Mouse (Mus musculus) heart, embryonic 16.5 days (tissue): ENCODE data around the gene Slc22a23. TPM values are rescaled to one million over a fixed set of nuclear protein-coding genes. Genes with fewer than 3 reads are reported as not detected.

Experiments
- ATAC-seq: fragments of 200-750 bp; cut with Nextera tagmentation; replicated peaks from 2 replicates; pipeline ENCODE4 v1.8.0; 2017; ENCODE audit warnings: moderate number of reproducible peaks; ENCODE audit not compliant: insufficient read depth, low FRiP score; ENCODE audit errors: extremely low read depth
- H3K27ac ChIP-seq: fragments of 300-500 bp; sonication (generic); 2 replicates; pipeline ENCODE4 v1.5.1; 2014; ENCODE audit warnings: mild to moderate bottlenecking, low read length, control low read depth, moderate library complexity
- H3K27me3 ChIP-seq: fragments of 300-500 bp; sonication (generic); 2 replicates; pipeline ENCODE4 v1.6.1; 2014; ENCODE audit warnings: low read length, mixed read lengths; ENCODE audit not compliant: control insufficient read depth, insufficient read depth
- H3K36me3 ChIP-seq: fragments of 300-500 bp; sonication (generic); 2 replicates; pipeline ENCODE4 v1.6.1; 2014; ENCODE audit not compliant: control insufficient read depth, insufficient read depth
- H3K4me1 ChIP-seq: fragments of 300-500 bp; sonication (generic); 2 replicates; pipeline ENCODE4 v1.6.1; 2014; ENCODE audit warnings: low read length, mixed read lengths; ENCODE audit not compliant: control insufficient read depth, insufficient read depth
- H3K4me2 ChIP-seq: fragments of 300-500 bp; sonication (generic); 2 replicates; pipeline ENCODE4 v1.6.1; 2014; ENCODE audit warnings: low read depth, mild to moderate bottlenecking, control low read depth, low read length
- H3K4me3 ChIP-seq: fragments of 300-500 bp; sonication (generic); 2 replicates; pipeline ENCODE4 v1.5.1; 2014; ENCODE audit warnings: mild to moderate bottlenecking, control low read depth, low read length
- H3K9ac ChIP-seq: fragments of 300-500 bp; sonication (generic); 2 replicates; pipeline ENCODE4 v1.6.1; 2014; ENCODE audit warnings: low read length, control low read depth
- H3K9me3 ChIP-seq: fragments of 300-500 bp; sonication (generic); replicated peaks from 2 replicates; pipeline ENCODE4 v1.6.1; 2016; ENCODE audit warnings: low read length; ENCODE audit not compliant: control insufficient read depth
- WGBS: fragments of 180-500 bp; shearing (Covaris S2); extraction: QIAGEN DNeasy Blood & Tissue Kit; methylation state at CpG from one replicate; pipeline ENCODE4 v1.1.7; 2014; 5-methylcytosine and 5-hydroxymethylcytosine counted together
- polyA plus RNA-seq: library from polyadenylated mRNA; unstranded; fragments of >200 nt; fragmentation: Nextera tagmentation; extraction: Ambion mirVana; gene quantifications from 2 replicates; pipeline ENCODE4 v1.2.1, GENCODE M21; 2015

Slc22a23 gene
- polyA plus RNA-seq, 1 experiment from 2014 or later, result 3.3 TPM

DNA sequence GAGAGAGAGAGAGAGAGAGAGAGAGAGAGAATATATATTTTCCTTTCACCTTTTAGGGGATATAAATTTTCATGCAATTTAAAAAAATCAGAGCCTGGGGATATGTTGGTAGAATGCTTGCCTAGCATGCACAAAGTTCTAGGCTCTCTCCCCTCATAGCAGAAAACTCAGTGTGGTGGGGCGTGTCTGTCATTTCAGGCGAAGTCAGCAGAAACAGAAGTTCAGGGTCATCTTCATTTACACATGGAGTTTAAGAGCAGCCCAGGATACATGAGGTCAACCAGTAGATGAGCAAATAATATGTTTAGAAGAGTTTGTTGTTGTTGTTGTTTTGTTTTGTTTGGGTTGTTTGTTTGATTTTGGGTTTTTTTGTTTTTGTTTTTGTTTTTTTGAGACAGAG lies 33.4 kb downstream of the Slc22a23 start:
- Histone ChIP-seq H3K27me3 (no peaks in the 10 kb centered on the region), H3K27ac (no peak overlapping the region), H3K4me2 (no peak overlapping the region), H3K4me3 (no peak overlapping the region), H3K36me3 (no peaks in the 10 kb centered on the region), H3K9ac (no peak overlapping the region), H3K9me3 (no peaks in the 10 kb centered on the region), H3K4me1 (peaks cover 3% of the 10 kb centered on the region; the same call in 1 of the 2 replicates)
- ATAC-seq, result no peak
- WGBS, result 84% methylated on average over 2 of the region's 2 CpGs

DNA sequence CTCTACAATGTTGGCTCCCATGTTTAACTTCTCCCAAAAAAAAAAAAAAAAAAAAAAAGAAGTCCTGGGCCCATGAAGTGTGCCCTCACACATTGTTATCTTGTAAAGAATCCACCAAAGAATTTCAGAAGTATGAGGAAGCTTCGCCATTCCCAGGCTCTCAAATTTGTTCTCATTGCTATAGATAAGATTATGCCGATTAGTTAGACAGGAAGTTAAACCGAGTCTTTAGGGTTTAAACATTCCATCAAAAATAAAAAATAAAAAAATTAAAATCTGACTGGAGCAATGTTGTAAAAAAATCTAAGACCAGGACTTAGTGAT lies 36.4 kb downstream of the Slc22a23 start:
- 47% methylated on average over 3 of the region's 3 CpGs for whole genome bisulfite sequencing
- no peaks in the 10 kb centered on the region for H3K36me3 ChIP-seq
- H3K9me3 ChIP-seq, result no peaks in the 10 kb centered on the region
- no peak overlapping the region for H3K4me2 ChIP-seq
- no peak overlapping the region for H3K27ac ChIP-seq
- no peak for ATAC-seq
- peaks cover 3% of the 10 kb centered on the region; the same call in 1 of the 2 replicates for H3K4me1 ChIP-seq
- H3K27me3 ChIP-seq, result no peaks in the 10 kb centered on the region
- H3K4me3 ChIP-seq, result no peak overlapping the region
- H3K9ac ChIP-seq, result no peak overlapping the region

DNA sequence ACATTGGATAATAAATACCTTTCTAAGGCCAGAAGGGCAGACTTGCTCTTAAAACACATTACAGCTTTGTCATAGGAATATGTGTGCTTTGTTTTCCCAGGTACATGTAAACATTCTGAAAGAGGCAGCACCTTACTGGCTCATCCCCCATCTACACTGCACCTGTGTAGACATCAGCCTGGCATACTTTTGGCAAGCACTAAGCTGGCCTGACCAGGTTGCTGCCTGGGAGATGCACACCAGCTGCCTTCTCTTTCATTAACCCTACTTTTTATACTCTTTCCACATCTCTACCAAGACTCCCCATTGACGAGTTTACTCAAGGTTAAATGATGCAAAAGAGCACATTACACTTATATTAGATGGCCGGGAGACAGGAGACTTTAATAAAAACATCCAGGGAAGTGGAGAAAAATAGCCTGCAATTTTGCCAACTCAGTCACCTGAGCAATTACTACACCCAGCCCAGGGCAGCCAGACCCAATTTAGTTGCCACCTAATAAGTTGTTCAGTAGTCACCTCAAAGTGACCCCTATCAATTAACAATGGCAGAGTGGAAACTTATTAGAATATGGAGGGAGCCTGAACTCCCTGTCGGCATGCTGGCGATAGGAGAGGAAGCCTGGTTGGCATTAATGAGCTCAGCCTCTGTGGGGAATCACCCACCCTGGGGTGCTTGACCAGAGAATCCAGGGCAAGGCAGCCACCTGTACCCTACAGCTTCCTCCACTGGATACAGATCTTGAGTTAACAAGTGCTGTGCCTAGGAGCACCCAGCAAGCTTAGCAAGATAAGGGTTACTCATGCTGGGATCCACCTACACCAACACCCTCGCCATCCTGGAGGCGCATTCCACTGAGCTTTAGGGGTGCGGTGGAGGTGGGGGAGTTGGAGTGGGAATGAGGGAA lies 37.0 kb downstream of the Slc22a23 start:
- Histone ChIP-seq H3K9ac (no peak overlapping the region), H3K4me3 (no peak overlapping the region), H3K4me1 (no peaks in the 10 kb centered on the region), H3K4me2 (no peak overlapping the region), H3K36me3 (no peaks in the 10 kb centered on the region), H3K9me3 (no peaks in the 10 kb centered on the region), H3K27me3 (no peaks in the 10 kb centered on the region), H3K27ac (no peak overlapping the region)
- no peak for ATAC-seq
- WGBS, result 78% methylated on average over 7 of the region's 7 CpGs

DNA sequence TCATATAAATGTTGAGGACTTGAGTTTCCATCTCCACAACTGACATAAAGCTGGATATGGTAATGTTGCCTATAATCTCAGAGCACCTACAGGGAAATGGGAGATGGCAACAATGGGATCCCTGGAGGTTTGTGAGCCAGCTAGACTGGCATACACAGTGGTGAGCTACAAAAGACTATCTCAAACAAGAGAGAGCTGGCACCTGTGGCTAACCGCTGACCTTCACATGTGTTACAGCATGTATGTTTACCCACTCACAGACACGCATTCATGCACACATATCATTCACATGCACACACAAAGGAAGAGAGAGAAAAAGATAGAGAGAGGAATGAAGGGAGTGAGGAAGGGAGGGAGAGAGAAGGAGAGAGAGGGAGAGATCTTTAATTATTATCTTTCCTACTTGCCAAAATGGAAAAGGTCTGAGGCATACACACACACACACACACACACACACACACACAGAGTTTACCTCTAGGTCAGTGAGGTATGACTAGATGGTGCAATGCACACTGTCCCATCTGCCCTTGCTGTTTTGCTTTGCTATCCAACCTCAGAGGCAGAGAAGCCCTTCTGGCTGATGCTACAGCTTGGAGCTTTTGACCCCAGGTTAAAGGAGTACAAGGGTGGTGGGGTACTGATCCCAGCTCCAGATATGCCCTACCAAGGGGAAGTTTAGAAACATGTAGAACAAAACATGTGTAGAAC lies 38.9 kb downstream of the Slc22a23 start:
- ATAC-seq, result no peak
- Histone ChIP-seq H3K27ac (no peak overlapping the region), H3K4me2 (no peak overlapping the region), H3K4me1 (no peaks in the 10 kb centered on the region), H3K9ac (no peak overlapping the region), H3K36me3 (no peaks in the 10 kb centered on the region), H3K27me3 (no peaks in the 10 kb centered on the region), H3K9me3 (no peaks in the 10 kb centered on the region), H3K4me3 (no peak overlapping the region)
- WGBS, result 82% methylated on average over 2 of the region's 2 CpGs

DNA sequence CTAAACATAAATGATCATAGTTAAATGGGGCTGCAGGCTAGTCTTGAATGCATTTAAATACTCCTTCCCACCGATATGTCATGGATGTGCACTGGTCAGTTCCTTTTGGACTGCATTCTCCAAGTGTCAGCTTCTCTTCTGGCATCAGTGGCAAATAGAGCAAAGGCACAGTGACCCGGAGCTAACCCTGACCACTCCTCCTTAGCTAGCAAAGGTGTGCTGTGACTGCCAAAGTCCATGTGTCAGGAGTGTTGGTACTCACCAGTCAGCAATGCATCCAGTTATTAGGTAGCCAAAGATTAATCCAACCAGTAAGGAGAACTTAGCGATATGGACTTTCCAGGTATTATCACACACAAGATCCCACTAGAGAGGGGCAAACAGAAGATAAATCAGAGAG lies 40.1 kb downstream of the Slc22a23 start:
- Histone ChIP-seq H3K36me3 (no peaks in the 10 kb centered on the region), H3K4me1 (no peaks in the 10 kb centered on the region), H3K27me3 (no peaks in the 10 kb centered on the region), H3K27ac (no peak overlapping the region), H3K9me3 (no peaks in the 10 kb centered on the region), H3K4me3 (no peak overlapping the region), H3K4me2 (no peak overlapping the region), H3K9ac (no peak overlapping the region)
- ATAC-seq, result no peak
- WGBS, result 90% methylated on average over 3 of the region's 3 CpGs

DNA sequence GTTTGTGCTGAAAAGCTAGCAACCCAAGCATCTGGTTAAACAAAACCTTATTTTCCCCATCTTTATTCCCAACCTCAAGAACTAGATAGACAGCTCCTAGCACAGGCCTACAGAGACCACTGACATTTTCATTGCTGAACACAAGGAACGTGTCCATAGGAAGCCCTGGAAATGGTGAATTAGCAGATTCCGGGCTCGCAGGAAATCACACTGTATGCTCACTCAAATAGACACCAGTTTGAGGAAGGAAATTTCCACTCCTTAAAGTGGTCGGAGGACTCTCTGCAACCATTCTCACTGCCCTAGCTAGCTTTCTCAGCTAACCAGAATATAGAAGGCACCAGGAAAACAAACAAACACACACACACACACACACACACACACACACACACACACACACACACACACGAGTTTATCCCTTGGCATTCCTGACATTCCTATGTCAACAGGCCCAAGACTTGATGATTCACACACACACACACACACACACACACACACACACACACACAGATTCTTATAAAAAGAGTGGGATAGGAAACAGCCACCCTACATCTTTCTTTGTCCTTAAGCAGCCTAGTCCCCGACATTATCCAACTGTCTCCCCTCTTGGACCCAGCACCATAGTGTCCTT lies 41.5 kb downstream of the Slc22a23 start:
- no peak overlapping the region for H3K9ac ChIP-seq
- H3K27me3 ChIP-seq, result no peaks in the 10 kb centered on the region
- no peaks in the 10 kb centered on the region for H3K4me1 ChIP-seq
- no peak overlapping the region for H3K4me3 ChIP-seq
- no peak overlapping the region for H3K4me2 ChIP-seq
- H3K9me3 ChIP-seq, result no peaks in the 10 kb centered on the region
- 43% methylated on average over 6 of the region's 6 CpGs for WGBS
- no peak for ATAC-seq
- H3K27ac ChIP-seq, result no peak overlapping the region
- H3K36me3 ChIP-seq, result no peaks in the 10 kb centered on the region

DNA sequence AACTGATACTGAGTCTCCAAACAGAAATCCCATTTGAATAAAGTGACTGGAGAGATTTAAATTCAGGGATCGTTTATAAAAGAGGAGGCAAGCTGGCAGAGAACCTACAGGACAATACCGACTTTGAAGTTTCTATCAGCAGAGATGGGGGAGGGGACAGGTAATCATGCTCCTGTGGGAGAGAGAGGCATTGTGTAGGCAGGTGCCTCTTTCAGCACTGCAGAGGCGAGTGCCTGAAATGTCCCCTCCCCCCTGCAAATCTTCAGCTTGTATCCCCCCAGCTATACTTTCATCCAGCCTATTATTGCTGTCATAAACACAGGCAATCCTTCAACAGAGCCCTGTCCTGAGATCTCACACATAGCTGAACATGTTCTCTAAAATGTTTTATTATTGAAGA lies 43.4 kb downstream of the Slc22a23 start:
- Histone ChIP-seq H3K9ac (no peak overlapping the region), H3K36me3 (no peaks in the 10 kb centered on the region), H3K4me3 (no peak overlapping the region), H3K27ac (no peak overlapping the region), H3K4me1 (no peaks in the 10 kb centered on the region), H3K9me3 (no peaks in the 10 kb centered on the region), H3K27me3 (no peaks in the 10 kb centered on the region), H3K4me2 (no peak overlapping the region)
- ATAC-seq, result no peak
- WGBS, result 47% methylated on average over 3 of the region's 3 CpGs

DNA sequence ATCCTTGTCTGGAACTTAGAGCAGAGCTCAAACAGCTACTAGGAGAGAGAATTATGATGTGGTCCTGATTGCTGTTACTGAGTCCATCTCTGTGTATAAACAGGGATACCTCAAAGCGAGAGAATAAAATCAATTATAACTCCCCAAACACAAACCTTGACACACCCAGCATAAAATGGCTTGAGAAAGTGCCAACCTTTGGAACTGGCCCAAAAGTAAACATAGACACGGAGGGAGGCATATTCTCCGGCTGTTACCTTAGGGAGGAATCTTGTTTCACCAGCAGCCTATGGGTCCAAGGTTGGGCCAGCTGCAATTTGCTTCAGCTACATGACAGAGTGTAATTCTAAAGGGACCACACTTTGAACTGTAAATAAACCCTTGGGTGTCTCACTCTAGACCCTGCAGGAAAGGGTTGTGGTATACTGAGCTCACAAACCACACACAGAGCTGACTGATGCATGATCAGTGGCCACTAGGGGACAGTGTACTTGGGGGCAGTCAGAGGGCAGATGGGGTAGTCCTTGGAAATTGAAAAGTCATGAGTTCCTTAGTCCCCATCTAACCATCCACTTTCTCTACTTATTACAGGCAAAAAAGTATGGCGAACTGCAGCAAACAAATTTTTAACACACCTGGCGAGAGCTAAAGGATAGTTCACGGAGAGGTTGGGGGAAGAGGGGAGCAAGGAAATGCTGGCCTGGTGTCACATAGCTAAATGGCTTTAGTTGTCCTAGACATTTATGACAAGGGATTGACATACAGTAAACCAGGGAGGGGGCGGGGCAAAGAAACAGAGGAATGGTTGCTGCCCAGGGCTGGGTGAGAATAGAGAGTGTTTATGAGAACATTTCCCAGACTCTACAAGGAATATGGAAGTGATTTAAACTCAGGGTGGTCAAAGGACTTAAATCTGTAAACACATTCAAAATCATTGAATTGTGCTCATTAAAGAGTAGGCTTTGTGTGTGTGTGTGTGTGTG lies 45.3 kb downstream of the Slc22a23 start:
- ATAC-seq, result no peak
- no peaks in the 10 kb centered on the region for H3K36me3 ChIP-seq
- no peaks in the 10 kb centered on the region for H3K4me1 ChIP-seq
- H3K4me3 ChIP-seq, result no peak overlapping the region
- H3K27me3 ChIP-seq, result no peaks in the 10 kb centered on the region
- no peak overlapping the region for H3K4me2 ChIP-seq
- no peak overlapping the region for H3K27ac ChIP-seq
- 83% methylated on average over 7 of the region's 7 CpGs for WGBS
- no peak overlapping the region for H3K9ac ChIP-seq
- no peaks in the 10 kb centered on the region for H3K9me3 ChIP-seq
